Mouse (Mus musculus) small intestine, adult 10 weeks (tissue): ENCODE data around the gene Acp5. TPM values are rescaled to one million over a fixed set of nuclear protein-coding genes. Genes with fewer than 3 reads are reported as not detected.

ENCODE experiments used
- polyA plus RNA-seq: library from polyadenylated mRNA; stranded (reverse); fragments of 350-450 nt; fragmentation: Illumina TruSeq; extraction: RNeasy Lipid Tissue Mini Kit (QIAGEN cat#74804); gene quantifications from one replicate; pipeline ENCODE4 v1.2.3, GENCODE M21; 2014; ENCODE audit warnings: low replicate concordance

Acp5 gene
- polyA plus RNA-seq: 5.3 TPM

DNA sequence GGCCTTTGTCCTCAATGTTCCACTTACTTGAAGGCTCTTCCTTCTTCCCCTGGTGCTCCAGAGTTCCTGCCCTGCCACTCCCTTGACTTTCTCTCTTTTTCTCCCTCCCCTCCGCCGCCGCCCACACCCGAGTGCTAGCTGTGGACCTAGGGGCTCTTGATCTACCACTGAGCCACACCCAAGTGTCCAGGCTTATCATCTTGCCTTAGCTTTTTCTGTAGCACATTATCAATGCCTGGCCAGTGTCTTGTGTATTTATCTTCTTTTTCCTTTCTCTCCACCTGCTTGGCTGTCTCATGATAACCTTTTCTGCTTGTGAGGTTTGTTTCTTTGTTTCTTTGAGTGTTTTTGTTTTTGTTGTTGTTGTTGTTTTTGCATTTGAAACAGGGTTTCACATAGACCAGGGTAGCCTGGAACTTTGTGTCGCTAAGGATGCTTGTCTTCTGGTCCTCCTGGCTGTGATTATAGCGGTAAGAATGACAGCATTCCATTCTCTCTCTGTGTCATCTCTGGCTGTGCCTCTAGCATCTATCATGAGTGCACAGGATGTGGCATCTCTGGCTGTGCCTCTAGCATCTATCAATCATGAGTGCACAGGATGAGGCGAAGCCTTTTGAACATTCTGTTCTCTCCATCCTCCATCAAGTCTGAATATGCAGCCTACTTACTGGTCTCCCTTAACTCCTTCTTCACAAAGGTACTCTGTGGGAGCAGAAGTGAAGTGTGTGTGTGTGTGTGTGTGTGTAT is at the start of gene Acp5:
Gene Acp5 (minus strand): TSS at position 68 of the 747 bp plus-strand sequence.

DNA sequence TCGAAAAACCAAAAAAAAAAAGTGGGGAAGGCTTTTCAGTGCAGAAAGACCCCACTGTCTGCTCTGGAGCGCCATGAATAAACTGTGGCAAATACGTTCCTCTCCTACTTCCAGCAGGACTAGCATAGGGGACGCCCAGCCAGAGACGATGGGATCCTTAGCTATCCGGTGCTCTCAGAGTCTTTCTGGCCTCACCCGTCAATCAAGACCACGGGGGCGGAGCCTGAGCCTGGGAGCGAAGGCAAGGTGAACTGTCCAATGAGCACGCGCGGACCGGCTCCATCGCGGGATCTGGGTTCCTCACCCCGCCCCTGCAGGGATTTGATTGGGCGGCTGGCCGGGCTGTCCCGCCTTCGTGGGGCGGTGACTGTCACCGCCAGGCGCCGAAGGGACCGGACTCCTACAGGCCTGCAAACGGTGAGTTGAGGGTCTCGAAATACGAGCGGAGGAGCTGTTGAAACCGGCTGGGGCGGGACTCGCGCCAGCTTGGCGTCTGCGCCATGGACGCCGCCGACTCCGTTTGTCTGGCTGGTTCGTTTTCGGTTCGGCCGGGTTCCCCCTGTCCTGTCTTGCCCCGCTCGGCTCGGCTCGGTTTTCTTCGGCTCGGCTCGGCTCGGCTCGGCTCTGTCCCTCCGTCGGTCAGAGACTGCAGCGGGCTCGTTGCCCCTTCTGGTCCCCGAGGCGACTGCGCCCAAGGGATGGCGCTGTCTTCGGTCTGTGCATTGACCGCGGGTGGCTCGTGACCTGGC is 21.2 kb upstream of the Acp5 start, which contains the start of gene Pigyl:
Gene Pigyl (plus strand): TSS at position 350 of the 749 bp plus-strand sequence.

GRCm38 (mm10) chr9:22116740-22117426 is 18.6 kb downstream of the Acp5 start, which contains the start of gene Elof1:
Gene Elof1 (minus strand): TSS chr9:22117172.

DNA sequence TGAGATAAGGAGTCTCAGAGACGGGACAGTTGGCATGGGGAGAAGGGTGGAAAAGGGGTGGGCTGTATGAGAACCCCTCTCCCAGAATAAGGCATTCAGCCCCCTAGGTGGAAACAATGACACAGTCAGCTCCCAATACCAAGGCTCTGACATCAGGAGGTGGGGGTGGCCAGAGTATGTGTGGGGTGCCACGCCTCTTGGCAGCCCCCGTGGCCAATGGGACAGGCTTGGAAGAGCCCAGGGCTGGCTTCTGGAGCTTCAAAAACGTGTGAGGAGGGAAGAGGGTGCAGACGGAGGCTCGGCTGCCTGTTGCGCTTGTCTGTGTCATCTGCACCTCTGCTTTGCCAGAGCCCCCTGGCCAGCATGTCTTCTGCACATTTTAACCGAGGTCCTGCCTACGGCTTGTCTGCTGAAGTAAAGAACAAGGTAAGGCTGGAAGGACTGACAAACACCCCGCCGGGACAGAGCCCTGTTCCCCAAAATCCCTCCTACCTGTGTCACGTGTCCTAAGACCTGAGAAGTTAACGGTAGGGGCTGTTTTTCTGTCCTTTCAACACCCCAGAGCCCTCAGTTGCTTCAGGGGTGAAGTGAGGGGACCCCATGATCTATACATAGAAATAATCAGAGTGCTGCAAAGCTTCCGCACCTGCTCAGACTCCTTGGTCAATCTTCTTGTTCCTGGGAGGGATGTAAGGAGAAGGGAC is 36.4 kb downstream of the Acp5 start, which contains the start of gene Cnn1:
Gene Cnn1 (plus strand): TSS at position 224 of the 704 bp plus-strand sequence.

GRCm38 (mm10) chr9:22085022-22085834 is 50.3 kb downstream of the Acp5 start, which contains the start of gene Ecsit:
Gene Ecsit (minus strand): TSS chr9:22085438.

Other genes with a start within 250 kb of the Acp5 start
- 2.6 TPM for gene Rab3d, start 217.5 kb downstream of the Acp5 start, polyA plus RNA-seq
- not detected for gene Ccdc159, start 208.2 kb downstream of the Acp5 start, polyA plus RNA-seq
- gene Tmem205, start 208.2 kb downstream of the Acp5 start, polyA plus RNA-seq: 0.67 TPM
- gene Plppr2, start 198.7 kb downstream of the Acp5 start, polyA plus RNA-seq: 0.15 TPM
- 2.8 TPM for gene Swsap1, start 180.0 kb downstream of the Acp5 start, polyA plus RNA-seq
- gene Epor, start 172.2 kb downstream of the Acp5 start, polyA plus RNA-seq: not detected
- gene Rgl3, start 146.3 kb downstream of the Acp5 start, polyA plus RNA-seq: not detected
- not detected for gene Ccdc151, start 133.1 kb downstream of the Acp5 start, polyA plus RNA-seq
- gene Prkcsh, start 132.9 kb downstream of the Acp5 start, polyA plus RNA-seq: 4.0 TPM
- gene Elavl3, start 83.7 kb downstream of the Acp5 start, polyA plus RNA-seq: 0.37 TPM
- gene Gm49318, start 64.5 kb downstream of the Acp5 start, polyA plus RNA-seq: not detected
- gene Zfp653, start 64.3 kb downstream of the Acp5 start, polyA plus RNA-seq: not detected
- gene Ecsit, start 50.3 kb downstream of the Acp5 start, polyA plus RNA-seq: 2.3 TPM
- 48.9 TPM for gene Cnn1, start 36.5 kb downstream of the Acp5 start, polyA plus RNA-seq
- 0.97 TPM for gene Elof1, start 18.5 kb downstream of the Acp5 start, polyA plus RNA-seq
- gene Pigyl, start 21.1 kb upstream of the Acp5 start, polyA plus RNA-seq: not detected
- gene Zfp872, start 52.4 kb upstream of the Acp5 start, polyA plus RNA-seq: 0.19 TPM
- gene Zfp809, start 90.0 kb upstream of the Acp5 start, polyA plus RNA-seq: 74.5 TPM
- 6.2 TPM for gene Zfp599, start 124.2 kb upstream of the Acp5 start, polyA plus RNA-seq
- gene Zfp810, start 171.9 kb upstream of the Acp5 start, polyA plus RNA-seq: 16.3 TPM